8 mouse cellular contexts compared by ENCODE assay signal in the genomic region with DNA sequence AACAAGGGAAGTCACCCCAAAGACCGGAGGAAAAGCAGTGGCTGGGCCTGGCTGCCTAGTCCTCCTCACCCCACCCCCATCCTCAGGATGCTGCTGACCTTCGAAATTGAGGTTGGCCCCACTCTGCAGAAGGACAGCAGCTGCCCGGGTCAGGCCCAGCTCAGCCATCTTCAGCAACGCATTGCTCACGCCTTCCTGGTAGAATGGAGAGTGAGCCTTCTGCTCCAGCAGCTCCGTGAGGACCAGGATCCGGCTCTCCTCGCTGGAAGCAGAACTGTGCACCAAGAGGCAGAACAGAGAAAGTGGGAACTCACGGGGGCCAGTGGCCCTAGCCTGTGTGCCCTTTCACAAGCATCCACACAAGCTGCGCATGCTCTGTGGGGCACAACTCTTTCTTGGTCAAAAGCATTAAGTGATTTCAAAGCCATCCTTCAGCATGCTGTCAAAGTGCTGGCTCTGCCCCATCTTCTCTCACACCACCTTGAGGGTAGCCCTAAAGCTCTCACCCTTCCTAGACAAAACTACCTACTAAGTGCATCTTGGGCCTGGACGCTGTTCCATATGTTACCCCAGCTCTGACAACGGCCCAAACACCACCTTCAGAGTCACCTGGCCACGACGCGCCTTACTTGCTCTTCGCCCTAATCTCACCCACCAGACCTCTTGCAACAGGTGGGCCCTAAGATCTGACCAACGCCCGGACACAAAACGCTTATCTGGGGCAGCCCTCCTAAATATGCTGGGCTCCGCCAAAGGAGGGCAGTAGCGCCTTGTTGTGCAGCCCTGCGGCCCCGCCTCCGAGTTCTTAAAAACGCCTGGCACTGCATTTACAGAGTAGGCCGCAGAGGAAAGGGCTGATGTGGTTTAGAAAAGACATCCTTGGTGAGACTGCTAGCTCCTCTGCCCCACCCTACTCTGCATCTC. TPM values are rescaled to one million over a fixed set of nuclear protein-coding genes. Genes with fewer than 3 reads are reported as not detected.
DNase-seq lines count a peak whose midpoint lies in the region; ATAC-seq and TF ChIP-seq lines count a peak whose summit lies in the region.

No protein-coding gene starts in this region.

- H3K9ac ChIP-seq in embryonic facial prominence, embryonic 11.5 days (replicated peaks; ENCODE audit: low read length), result peak overlapping the region; percentile 88
- H3K9ac ChIP-seq in lung, postnatal 0 days (replicated peaks; ENCODE audit: low read depth), result peak overlapping the region; percentile 85

- no peak for TF ChIP-seq CTCF in G1E (IDR thresholded peaks at IDR 0.05; ENCODE audit: low read depth, low read length)
- peak; percentile 55 for TF ChIP-seq CTCF in lung, postnatal 0 days (IDR thresholded peaks at IDR 0.05)

- intact Hi-C loops in heart, postnatal 10 days (cut with DNase I), result no loop called here

- 37% methylated on average over 26 of the region's 26 CpGs for WGBS in embryonic facial prominence, embryonic 11.5 days
- 29% methylated on average over 26 of the region's 26 CpGs for WGBS in lung, postnatal 0 days

- H3K4me3 ChIP-seq in G1E (ENCODE audit: low read depth, low read length), result peak overlapping the region; percentile 81
- H3K4me3 ChIP-seq in embryonic facial prominence, embryonic 11.5 days (ENCODE audit: low read depth, low read length), result peak overlapping the region; percentile 74
- peak overlapping the region; percentile 93 for H3K4me3 ChIP-seq in lung, postnatal 0 days (ENCODE audit: low read depth, low read length)

- no peak for TF ChIP-seq EP300 in lung, postnatal 0 days (IDR thresholded peaks at IDR 0.05)

- no peak for ATAC-seq in G1E (ENCODE audit: extremely low read depth, insufficient number of reproducible peaks, low FRiP score, poor library complexity, severe bottlenecking)
- no peak for ATAC-seq in embryonic facial prominence, embryonic 11.5 days (replicated peaks; ENCODE audit: insufficient number of reproducible peaks, low FRiP score, low TSS enrichment, low read depth)
- ATAC-seq in lung, postnatal 0 days, result no peak

- peaks cover 52% of the 10 kb centered on the region for H3K36me3 ChIP-seq in G1E (replicated peaks)
- peaks cover 26% of the 10 kb centered on the region for H3K36me3 ChIP-seq in embryonic facial prominence, embryonic 11.5 days (replicated peaks; ENCODE audit: control insufficient read depth, insufficient read depth, low read depth, low read length)
- H3K36me3 ChIP-seq in lung, postnatal 0 days (ENCODE audit: insufficient read depth, low read length), result peaks cover 33% of the 10 kb centered on the region

- peaks cover 63% of the 10 kb centered on the region for H3K4me1 ChIP-seq in G1E (ENCODE audit: insufficient read depth, low read depth, low read length)
- H3K4me1 ChIP-seq in embryonic facial prominence, embryonic 11.5 days (ENCODE audit: control insufficient read depth, insufficient read depth, low read length), result peaks cover 11% of the 10 kb centered on the region
- H3K4me1 ChIP-seq in lung, postnatal 0 days (ENCODE audit: insufficient read depth, low read depth, low read length), result peaks cover 7% of the 10 kb centered on the region

- no peaks in the 10 kb centered on the region for H3K9me3 ChIP-seq in G1E (replicated peaks)
- H3K9me3 ChIP-seq in embryonic facial prominence, embryonic 11.5 days (replicated peaks; ENCODE audit: control insufficient read depth, low read length), result no peaks in the 10 kb centered on the region
- H3K9me3 ChIP-seq in lung, postnatal 0 days (ENCODE audit: low read length), result no peaks in the 10 kb centered on the region

- DNase-seq in B cell, adult 2 months, result peak; percentile 67 to 69
- peak; percentile 66 for DNase-seq in G1E (ENCODE audit: low spot score)
- DNase-seq in embryonic facial prominence, embryonic 11.5 days (ENCODE audit: low spot score), result peak; percentile 70
- peak; percentile 43 to 57 for DNase-seq in heart, postnatal 10 days
- peak; percentile 57 to 60 for DNase-seq in layer of hippocampus, adult 18-20 months (ENCODE audit: low spot score in 2 of 2)
- DNase-seq in lung, postnatal 0 days (ENCODE audit: low spot score), result peak; percentile 79
- DNase-seq in retina, postnatal 1 day, result peak; percentile 51
- DNase-seq in yolk sac, embryonic 10.5 days (ENCODE audit: low spot score), result peak; percentile 65

- H3K4me2 ChIP-seq in embryonic facial prominence, embryonic 11.5 days (ENCODE audit: low read depth, low read length), result peak overlapping the region; percentile 62
- H3K4me2 ChIP-seq in lung, postnatal 0 days (replicated peaks; ENCODE audit: low read depth, low read length), result peak overlapping the region; percentile 84

- H3K27me3 ChIP-seq in G1E (ENCODE audit: insufficient read depth, low read length), result peaks cover 10% of the 10 kb centered on the region
- no peaks in the 10 kb centered on the region for H3K27me3 ChIP-seq in embryonic facial prominence, embryonic 11.5 days (ENCODE audit: control insufficient read depth, insufficient read depth, low read length)
- no peaks in the 10 kb centered on the region for H3K27me3 ChIP-seq in lung, postnatal 0 days (replicated peaks; ENCODE audit: insufficient read depth, low read length)

- H3K27ac ChIP-seq in embryonic facial prominence, embryonic 11.5 days (replicated peaks; ENCODE audit: low read depth, low read length), result peak overlapping the region; percentile 42
- peak overlapping the region; percentile 77 for H3K27ac ChIP-seq in lung, postnatal 0 days (ENCODE audit: low read length)

RNA-seq across cellular contexts. Expression of a gene that starts 3.0 kb away (rescaled TPM):
- total RNA-seq in G1E (2014; fragmentation: Nextera tagmentation) (14.6 and 17.9 TPM in 2 replicates), G1E (2017) (15.2 and 19.3 TPM in 2 replicates)
- 28.4 and 38.8 TPM in 2 replicates for polyA plus RNA-seq in G1E (2012)
- polyA plus RNA-seq in embryonic facial prominence, embryonic 11.5 days (2014; fragmentation: Nextera tagmentation; extraction: Ambion mirVana), result 27.6 and 35.7 TPM in 2 replicates
- total RNA-seq in heart, postnatal 10 days (2021), result 10 to 100 TPM; 12.0 to 13.5 TPM
- 10 to 100 TPM; 40.2 to 43.3 TPM for total RNA-seq in layer of hippocampus, adult 18-20 months (2021)
- 24.9 and 26.1 TPM in 2 replicates for polyA plus RNA-seq in lung, postnatal 0 days (2015; fragmentation: Nextera tagmentation; extraction: Ambion mirVana)

RNA-seq across cellular contexts. Expression of a gene that starts 7.7 kb away (rescaled TPM):
- total RNA-seq in G1E (2014; fragmentation: Nextera tagmentation) (not detected in 2 replicates), G1E (2017) (0.23 TPM in 1 of 2 replicates, not detected in the other)
- polyA plus RNA-seq in G1E (2012), result not detected in 2 replicates
- polyA plus RNA-seq in embryonic facial prominence, embryonic 11.5 days (2014; fragmentation: Nextera tagmentation; extraction: Ambion mirVana), result 106 and 109 TPM in 2 replicates
- total RNA-seq in heart, postnatal 10 days (2021), result 1 to 10 TPM; 3.1 to 4.9 TPM
- 1 to 10 TPM in 1 of 2 experiments, under 1 TPM in 1; 0.94 to 1.9 TPM for total RNA-seq in layer of hippocampus, adult 18-20 months (2021)
- 2.9 and 4.3 TPM in 2 replicates for polyA plus RNA-seq in lung, postnatal 0 days (2015; fragmentation: Nextera tagmentation; extraction: Ambion mirVana)

RNA-seq across cellular contexts. Expression of a gene that starts 19.5 kb away (rescaled TPM):
- total RNA-seq in G1E (2014; fragmentation: Nextera tagmentation) (27.5 and 29.4 TPM in 2 replicates), G1E (2017) (18.9 and 26.0 TPM in 2 replicates)
- polyA plus RNA-seq in G1E (2012), result 66.9 and 69.6 TPM in 2 replicates
- polyA plus RNA-seq in embryonic facial prominence, embryonic 11.5 days (2014; fragmentation: Nextera tagmentation; extraction: Ambion mirVana), result 98.9 and 101 TPM in 2 replicates
- 10 to 100 TPM; 41.3 to 41.9 TPM for total RNA-seq in heart, postnatal 10 days (2021)
- 10 to 100 TPM; 32.1 to 32.5 TPM for total RNA-seq in layer of hippocampus, adult 18-20 months (2021)
- 49.4 and 50.7 TPM in 2 replicates for polyA plus RNA-seq in lung, postnatal 0 days (2015; fragmentation: Nextera tagmentation; extraction: Ambion mirVana)

RNA-seq across cellular contexts. Expression of a gene that starts 23.6 kb away (rescaled TPM):
- total RNA-seq in G1E (2014; fragmentation: Nextera tagmentation) (not detected in 2 replicates), G1E (2017) (0.29 and 0.33 TPM in 2 replicates)
- polyA plus RNA-seq in G1E (2012), result not detected in 2 replicates
- 1.8 and 3.6 TPM in 2 replicates for polyA plus RNA-seq in embryonic facial prominence, embryonic 11.5 days (2014; fragmentation: Nextera tagmentation; extraction: Ambion mirVana)
- total RNA-seq in heart, postnatal 10 days (2021), result 1 to 10 TPM in 1 of 2 experiments, under 1 TPM in 1; 0.93 to 1.7 TPM
- total RNA-seq in layer of hippocampus, adult 18-20 months (2021), result 1 to 10 TPM; 4.9 to 5.2 TPM
- 0.47 and 0.94 TPM in 2 replicates for polyA plus RNA-seq in lung, postnatal 0 days (2015; fragmentation: Nextera tagmentation; extraction: Ambion mirVana)
